Mouse (Mus musculus) bone marrow, adult 2 months (tissue): ENCODE results near the gene Prim2.

Experiments
- CTCF ChIP-seq: fragments of 200-500 bp; IDR thresholded peaks from 2 replicates; pipeline ENCODE4 v1.5.1; 2011; ENCODE audit warnings: low read length, control low read depth; ENCODE audit not compliant: control insufficient read depth, insufficient read depth
- POLR2A ChIP-seq: fragments of 200-500 bp; IDR thresholded peaks from 2 replicates; pipeline ENCODE4 v1.6.1; 2011; ENCODE audit warnings: low read depth, mild to moderate bottlenecking, control low read depth, low read length, borderline replicate concordance; ENCODE audit not compliant: control insufficient read depth

GRCm38 (mm10) chr1:33499603-33500002 lies 170.0 kb downstream of the Prim2 start:
- TF ChIP-seq CTCF (no peak), POLR2A (no peak)
